Mouse (Mus musculus): Measurements from ENCODE around the gene Traip. TPM values are rescaled to one million over a fixed set of nuclear protein-coding genes. Genes with fewer than 3 reads are reported as not detected.

Gene Traip
- polyA plus RNA-seq, 1 experiment from 2014 or later = 5.7 TPM

DNA sequence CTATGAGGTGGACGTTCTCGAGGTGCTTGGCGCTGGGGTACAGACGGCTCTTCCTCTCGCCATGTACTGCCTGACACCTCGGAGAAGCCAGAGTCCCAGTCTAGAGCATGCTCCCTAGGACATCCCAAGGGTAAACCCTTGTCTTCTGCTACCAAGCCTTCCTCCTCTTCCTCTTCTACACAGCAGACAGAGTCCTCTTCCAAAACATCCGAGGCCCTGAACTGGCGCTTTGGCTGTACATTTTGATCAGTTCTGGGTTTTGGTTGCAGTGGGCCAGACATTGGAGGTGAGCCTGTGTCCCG is 34.8 kb downstream of the Traip start:
- no peaks in the 10 kb centered on the region for H3K4me1 ChIP-seq (ENCODE audit: control insufficient read depth, insufficient read depth, low read length)
- H3K36me3 ChIP-seq (ENCODE audit: control insufficient read depth, insufficient read depth, low read length) = no peaks in the 10 kb centered on the region
- no peaks in the 10 kb centered on the region for H3K9me3 ChIP-seq (ENCODE audit: control insufficient read depth, low read length)
- 64% methylated on average over 9 of the region's 9 CpGs for WGBS
- H3K9ac ChIP-seq (replicated peaks; ENCODE audit: low read depth, low read length) = peak overlapping the region; percentile 41
- no peak for ATAC-seq (ENCODE audit: low read depth)
- H3K4me2 ChIP-seq (ENCODE audit: low read depth, low read length) = peak overlapping the region; percentile 67
- H3K27ac ChIP-seq (ENCODE audit: low read depth, low read length) = peak overlapping the region; percentile 82; the same call in 1 of the 2 replicates
- H3K4me3 ChIP-seq (ENCODE audit: low read depth, low read length) = peak overlapping the region; percentile 46
- peaks cover 9% of the 10 kb centered on the region for H3K27me3 ChIP-seq (ENCODE audit: control insufficient read depth, insufficient read depth, low read length)

GRCm38 (mm10) chr9:107985131-107986119 is 35.5 kb downstream of the Traip start, which contains the start of gene Inka1:
Inka1 (minus strand) TSS chr9:107985879.
- Histone ChIP-seq H3K27me3 (ENCODE audit: control insufficient read depth, insufficient read depth, low read length) (peaks cover 9% of the 10 kb centered on the region), H3K27ac (ENCODE audit: low read depth, low read length) (peak within 1 kb of the TSS; percentile 82), H3K4me2 (ENCODE audit: low read depth, low read length) (peak within 1 kb of the TSS; percentile 67), H3K4me1 (ENCODE audit: control insufficient read depth, insufficient read depth, low read length) (no peaks in the 10 kb centered on the region), H3K9me3 (ENCODE audit: control insufficient read depth, low read length) (no peaks in the 10 kb centered on the region), H3K9ac (replicated peaks; ENCODE audit: low read depth, low read length) (peak within 1 kb of the TSS; percentile 41), H3K36me3 (ENCODE audit: control insufficient read depth, insufficient read depth, low read length) (no peaks in the 10 kb centered on the region), H3K4me3 (ENCODE audit: low read depth, low read length) (peak within 1 kb of the TSS; percentile 46)
- under 1% methylated on average over 58 of the region's 58 CpGs for WGBS
- peak; percentile 79 for ATAC-seq (ENCODE audit: low read depth)

- Histone ChIP-seq H3K36me3 (ENCODE audit: control insufficient read depth, insufficient read depth, low read length) (no peaks in the 10 kb centered on the region), H3K9ac (replicated peaks; ENCODE audit: low read depth, low read length) (no peak overlapping the region), H3K4me3 (ENCODE audit: low read depth, low read length) (peak overlapping the region; percentile 46; the same call in 1 of the 2 replicates), H3K9me3 (ENCODE audit: control insufficient read depth, low read length) (no peaks in the 10 kb centered on the region), H3K4me1 (ENCODE audit: control insufficient read depth, insufficient read depth, low read length) (no peaks in the 10 kb centered on the region), H3K4me2 (ENCODE audit: low read depth, low read length) (peak overlapping the region; percentile 67; the same call in 1 of the 2 replicates), H3K27me3 (ENCODE audit: control insufficient read depth, insufficient read depth, low read length) (peaks cover 9% of the 10 kb centered on the region), H3K27ac (ENCODE audit: low read depth, low read length) (no peak overlapping the region)
- WGBS = 6% methylated on average over 18 of the region's 18 CpGs
- ATAC-seq (ENCODE audit: low read depth) = peak; percentile 58; the same call in 1 of the 2 replicates
These were observed 36.4 kb downstream of the Traip start for GRCm38 (mm10) chr9:107986376-107986775.

GRCm38 (mm10) chr9:107987950-107988349 is 38.0 kb downstream of the Traip start:
- Histone ChIP-seq H3K36me3 (ENCODE audit: control insufficient read depth, insufficient read depth, low read length) (no peaks in the 10 kb centered on the region), H3K4me1 (ENCODE audit: control insufficient read depth, insufficient read depth, low read length) (no peaks in the 10 kb centered on the region), H3K4me2 (ENCODE audit: low read depth, low read length) (no peak overlapping the region), H3K9ac (replicated peaks; ENCODE audit: low read depth, low read length) (no peak overlapping the region), H3K27ac (ENCODE audit: low read depth, low read length) (no peak overlapping the region), H3K4me3 (ENCODE audit: low read depth, low read length) (no peak overlapping the region), H3K27me3 (ENCODE audit: control insufficient read depth, insufficient read depth, low read length) (peaks cover 9% of the 10 kb centered on the region), H3K9me3 (ENCODE audit: control insufficient read depth, low read length) (no peaks in the 10 kb centered on the region)
- WGBS = 76% methylated on average over 3 of the region's 3 CpGs
- no peak for ATAC-seq (ENCODE audit: low read depth)

- Histone ChIP-seq H3K4me1 (ENCODE audit: control insufficient read depth, insufficient read depth, low read length) (no peaks in the 10 kb centered on the region), H3K4me2 (ENCODE audit: low read depth, low read length) (no peak within 1 kb of the TSS), H3K36me3 (ENCODE audit: control insufficient read depth, insufficient read depth, low read length) (no peaks in the 10 kb centered on the region), H3K27ac (ENCODE audit: low read depth, low read length) (no peak within 1 kb of the TSS), H3K4me3 (ENCODE audit: low read depth, low read length) (no peak within 1 kb of the TSS), H3K9me3 (ENCODE audit: control insufficient read depth, low read length) (no peaks in the 10 kb centered on the region), H3K27me3 (ENCODE audit: control insufficient read depth, insufficient read depth, low read length) (no peaks in the 10 kb centered on the region), H3K9ac (replicated peaks; ENCODE audit: low read depth, low read length) (no peak within 1 kb of the TSS)
- no peak for ATAC-seq (ENCODE audit: low read depth)
- WGBS = 51% methylated on average over 2 of the region's 2 CpGs
These were observed 42.3 kb downstream of the Traip start, which contains the start of gene Cdhr4 for GRCm38 (mm10) chr9:107992197-107992596. Cdhr4 (plus strand) TSS chr9:107992497.

GRCm38 (mm10) chr9:107993013-107993412 is 43.1 kb downstream of the Traip start:
- Histone ChIP-seq H3K36me3 (ENCODE audit: control insufficient read depth, insufficient read depth, low read length) (no peaks in the 10 kb centered on the region), H3K4me2 (ENCODE audit: low read depth, low read length) (no peak overlapping the region), H3K4me3 (ENCODE audit: low read depth, low read length) (no peak overlapping the region), H3K4me1 (ENCODE audit: control insufficient read depth, insufficient read depth, low read length) (no peaks in the 10 kb centered on the region), H3K27me3 (ENCODE audit: control insufficient read depth, insufficient read depth, low read length) (no peaks in the 10 kb centered on the region), H3K27ac (ENCODE audit: low read depth, low read length) (no peak overlapping the region), H3K9me3 (ENCODE audit: control insufficient read depth, low read length) (no peaks in the 10 kb centered on the region), H3K9ac (replicated peaks; ENCODE audit: low read depth, low read length) (no peak overlapping the region)
- 86% methylated on average over 11 of the region's 11 CpGs for WGBS
- no peak for ATAC-seq (ENCODE audit: low read depth)

DNA sequence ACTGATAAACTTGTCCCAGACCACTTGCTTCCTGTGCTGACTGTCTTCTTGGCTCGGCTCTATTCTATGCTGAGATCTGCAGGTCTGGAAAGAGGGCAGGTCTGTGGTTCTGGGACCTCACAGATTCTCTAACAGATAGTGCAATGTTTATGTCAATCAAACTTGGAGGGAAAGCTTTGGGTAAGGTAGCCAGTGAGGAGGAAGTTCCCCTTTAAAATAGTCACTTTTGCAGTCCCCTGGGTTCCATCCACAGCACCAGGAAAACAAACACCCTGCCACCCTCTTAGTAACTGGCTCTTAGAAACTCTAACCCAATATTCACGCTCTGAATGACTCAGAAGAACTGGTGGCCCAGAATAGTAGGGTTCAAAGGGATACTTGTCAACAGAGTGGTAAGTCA is 44.5 kb downstream of the Traip start:
- Histone ChIP-seq H3K27me3 (ENCODE audit: control insufficient read depth, insufficient read depth, low read length) (no peaks in the 10 kb centered on the region), H3K4me1 (ENCODE audit: control insufficient read depth, insufficient read depth, low read length) (no peaks in the 10 kb centered on the region), H3K9me3 (ENCODE audit: control insufficient read depth, low read length) (no peaks in the 10 kb centered on the region), H3K9ac (replicated peaks; ENCODE audit: low read depth, low read length) (no peak overlapping the region), H3K36me3 (ENCODE audit: control insufficient read depth, insufficient read depth, low read length) (no peaks in the 10 kb centered on the region), H3K27ac (ENCODE audit: low read depth, low read length) (no peak overlapping the region), H3K4me2 (ENCODE audit: low read depth, low read length) (no peak overlapping the region), H3K4me3 (ENCODE audit: low read depth, low read length) (no peak overlapping the region)
- no peak for ATAC-seq (ENCODE audit: low read depth)
- WGBS = 81% methylated on average over 2 of the region's 2 CpGs

GRCm38 (mm10) chr9:107995513-107995912 is 45.6 kb downstream of the Traip start:
- Histone ChIP-seq H3K36me3 (ENCODE audit: control insufficient read depth, insufficient read depth, low read length) (no peaks in the 10 kb centered on the region), H3K4me3 (ENCODE audit: low read depth, low read length) (no peak overlapping the region), H3K27ac (ENCODE audit: low read depth, low read length) (no peak overlapping the region), H3K4me1 (ENCODE audit: control insufficient read depth, insufficient read depth, low read length) (no peaks in the 10 kb centered on the region), H3K4me2 (ENCODE audit: low read depth, low read length) (no peak overlapping the region), H3K27me3 (ENCODE audit: control insufficient read depth, insufficient read depth, low read length) (no peaks in the 10 kb centered on the region), H3K9ac (replicated peaks; ENCODE audit: low read depth, low read length) (no peak overlapping the region), H3K9me3 (ENCODE audit: control insufficient read depth, low read length) (no peaks in the 10 kb centered on the region)
- WGBS = 93% methylated on average over 21 of the region's 21 CpGs
- ATAC-seq (ENCODE audit: low read depth) = no peak

GRCm38 (mm10) chr9:107996049-107996448 is 46.1 kb downstream of the Traip start, which contains the start of gene Gm20662:
Gm20662 (plus strand) TSS chr9:107996349.
- Histone ChIP-seq H3K27ac (ENCODE audit: low read depth, low read length) (no peak within 1 kb of the TSS), H3K4me3 (ENCODE audit: low read depth, low read length) (no peak within 1 kb of the TSS)
- 87% methylated on average over 5 of the region's 5 CpGs for WGBS

More at GRCm38 (mm10) chr9:107996049-107996448, 46.1 kb downstream of the Traip start, which contains the start of gene Gm20662:
- Histone ChIP-seq H3K27me3 (ENCODE audit: control insufficient read depth, insufficient read depth, low read length) (no peaks in the 10 kb centered on the region), H3K9ac (replicated peaks; ENCODE audit: low read depth, low read length) (no peak within 1 kb of the TSS), H3K4me2 (ENCODE audit: low read depth, low read length) (no peak within 1 kb of the TSS), H3K9me3 (ENCODE audit: control insufficient read depth, low read length) (no peaks in the 10 kb centered on the region), H3K36me3 (ENCODE audit: control insufficient read depth, insufficient read depth, low read length) (no peaks in the 10 kb centered on the region), H3K4me1 (ENCODE audit: control insufficient read depth, insufficient read depth, low read length) (no peaks in the 10 kb centered on the region)
- no peak for ATAC-seq (ENCODE audit: low read depth)

Data from neural tube, embryonic 14.5 days (tissue).